Mouse (Mus musculus): ENCODE measurements at regions not wholly inside any gene's neighbourhood (a gene's known extent, or its start where the extent isn't known, plus 50 kb on each side); places are given as distances from the start of the nearest gene placed in this dataset.
A peak's percentile ranks its signal among the peaks of the same experiment; 100 is the strongest.

DNA sequence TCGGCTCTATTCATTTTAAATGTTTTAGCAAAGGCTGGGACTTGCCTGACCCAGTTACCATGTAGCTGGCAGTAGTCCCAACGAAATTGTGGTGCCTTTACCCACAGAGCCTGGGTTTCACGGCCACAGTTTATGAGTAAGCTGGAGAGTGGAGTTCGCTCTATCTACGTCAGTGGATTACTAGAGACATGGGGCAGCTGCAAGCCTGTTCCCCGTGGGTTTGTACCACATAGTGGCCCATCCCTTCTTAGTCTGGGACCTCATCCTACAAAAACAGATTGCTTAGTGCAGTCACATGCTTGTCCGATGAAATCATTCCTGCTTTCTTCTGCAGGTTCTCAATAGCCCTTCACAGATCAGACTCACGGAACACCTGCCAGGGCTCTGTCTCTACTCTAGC is 123.7 kb downstream of the Rdh14 start:
- ATAC-seq = no peak
- H3K9ac ChIP-seq (ENCODE audit: low read depth, low read length) = no peak overlapping the region
- H3K27me3 ChIP-seq (ENCODE audit: control insufficient read depth, insufficient read depth, low read depth, low read length) = no peaks in the 10 kb centered on the region
- H3K4me3 ChIP-seq (ENCODE audit: low read depth, low read length) = no peak overlapping the region
- no peak overlapping the region for H3K4me2 ChIP-seq (ENCODE audit: low read length)
- no peaks in the 10 kb centered on the region for H3K9me3 ChIP-seq (replicated peaks; ENCODE audit: control insufficient read depth, low read length, poor library complexity, severe bottlenecking)
- WGBS = 86% methylated on average over 8 of the region's 8 CpGs
- no peaks in the 10 kb centered on the region for H3K4me1 ChIP-seq (ENCODE audit: control insufficient read depth, insufficient read depth, low read length)
- H3K36me3 ChIP-seq (ENCODE audit: control insufficient read depth, insufficient read depth, low read length) = no peaks in the 10 kb centered on the region
- no peak overlapping the region for H3K27ac ChIP-seq (ENCODE audit: low read length)

DNA sequence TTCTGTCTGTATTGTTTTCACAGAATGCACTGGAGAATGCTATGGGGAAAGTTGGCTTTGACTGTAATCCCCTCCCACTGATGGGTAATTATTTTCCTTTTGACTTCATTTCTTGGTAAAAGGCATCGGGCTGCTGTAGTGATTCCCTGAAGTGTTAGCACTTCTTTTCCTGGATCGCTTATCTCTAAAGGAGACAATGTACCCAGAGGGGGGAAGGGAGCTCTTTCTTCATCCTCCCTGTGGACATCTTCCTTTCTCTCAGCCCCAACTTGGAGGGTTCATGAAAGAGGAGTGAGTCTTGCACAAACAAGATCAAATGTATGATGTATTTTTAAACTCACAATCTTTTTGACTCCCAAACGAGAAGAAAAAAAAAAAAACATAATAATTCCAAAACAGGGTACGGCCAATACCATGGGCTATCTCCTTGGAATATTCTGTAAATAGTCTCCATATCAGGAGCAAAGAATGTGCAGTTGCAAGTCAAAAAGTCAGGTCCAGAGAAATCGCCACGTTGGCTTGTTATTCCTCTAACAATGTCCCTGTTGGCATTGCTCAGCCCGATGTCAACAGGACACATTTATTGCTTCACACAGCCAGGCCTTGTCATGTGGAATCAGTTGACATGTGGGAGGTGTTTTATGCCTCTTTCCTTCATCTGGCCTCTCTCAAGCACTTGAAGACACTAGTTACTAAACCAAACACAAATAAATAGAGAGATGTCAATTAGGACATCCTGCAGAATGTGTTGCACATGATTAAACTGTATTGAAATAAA is 134.1 kb downstream of the Rdh14 start:
- Histone ChIP-seq H3K4me2 (ENCODE audit: low read length) (no peak overlapping the region), H3K36me3 (ENCODE audit: control insufficient read depth, insufficient read depth, low read length) (no peaks in the 10 kb centered on the region), H3K4me1 (ENCODE audit: control insufficient read depth, insufficient read depth, low read length) (no peaks in the 10 kb centered on the region), H3K27ac (ENCODE audit: low read length) (no peak overlapping the region), H3K9ac (ENCODE audit: low read depth, low read length) (no peak overlapping the region), H3K27me3 (ENCODE audit: control insufficient read depth, insufficient read depth, low read depth, low read length) (no peaks in the 10 kb centered on the region), H3K4me3 (ENCODE audit: low read depth, low read length) (no peak overlapping the region), H3K9me3 (replicated peaks; ENCODE audit: control insufficient read depth, low read length, poor library complexity, severe bottlenecking) (no peaks in the 10 kb centered on the region)
- ATAC-seq = no peak
- 69% methylated on average over 7 of the region's 7 CpGs for WGBS

DNA sequence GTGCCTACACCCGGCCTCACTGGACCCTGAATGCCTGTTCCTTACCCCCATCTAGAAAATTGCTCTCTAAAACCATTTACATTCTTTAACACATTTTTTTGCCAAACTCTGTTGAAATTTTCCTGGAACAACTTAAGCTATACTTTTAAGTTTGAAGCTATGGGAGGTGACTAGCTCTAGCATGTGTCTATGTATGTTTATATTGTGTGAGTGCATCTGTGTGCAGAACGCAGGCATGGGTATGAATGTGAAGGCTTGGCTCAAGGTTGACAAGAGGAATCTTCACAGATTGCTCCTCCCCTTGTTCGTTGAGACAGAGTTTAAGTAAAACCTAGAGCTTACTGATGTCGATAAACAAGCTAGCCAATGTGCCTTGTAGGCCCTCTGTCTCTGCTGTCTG is 135.4 kb downstream of the Rdh14 start:
- H3K4me3 ChIP-seq (ENCODE audit: low read depth, low read length) = no peak overlapping the region
- no peak overlapping the region for H3K4me2 ChIP-seq (ENCODE audit: low read length)
- ATAC-seq = no peak
- no peak overlapping the region for H3K9ac ChIP-seq (ENCODE audit: low read depth, low read length)
- 90% methylated on average over 4 of the region's 4 CpGs for WGBS
- H3K4me1 ChIP-seq (ENCODE audit: control insufficient read depth, insufficient read depth, low read length) = no peaks in the 10 kb centered on the region
- H3K36me3 ChIP-seq (ENCODE audit: control insufficient read depth, insufficient read depth, low read length) = no peaks in the 10 kb centered on the region
- H3K9me3 ChIP-seq (replicated peaks; ENCODE audit: control insufficient read depth, low read length, poor library complexity, severe bottlenecking) = no peaks in the 10 kb centered on the region
- H3K27me3 ChIP-seq (ENCODE audit: control insufficient read depth, insufficient read depth, low read depth, low read length) = no peaks in the 10 kb centered on the region
- H3K27ac ChIP-seq (ENCODE audit: low read length) = no peak overlapping the region

DNA sequence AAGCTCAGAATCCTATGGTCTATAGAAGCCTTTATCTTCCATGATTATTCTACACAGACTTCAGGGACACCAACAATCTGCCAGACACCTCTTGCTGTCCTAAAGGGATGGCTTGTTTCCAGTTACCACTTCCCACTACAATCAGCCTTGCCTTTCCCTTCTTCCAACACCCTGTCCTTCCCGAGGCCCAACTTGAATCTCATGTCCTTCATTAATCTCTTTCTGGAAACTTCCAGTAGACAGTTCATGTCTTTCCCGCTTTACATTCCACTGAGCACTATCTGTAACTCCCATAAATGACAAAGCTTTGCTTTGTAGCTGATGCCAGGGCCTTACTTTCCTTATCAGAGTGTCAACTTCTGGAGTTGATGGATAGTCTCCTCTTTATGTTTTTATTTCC is 138.5 kb downstream of the Rdh14 start:
- Histone ChIP-seq H3K9ac (ENCODE audit: low read depth, low read length) (no peak overlapping the region), H3K4me1 (ENCODE audit: control insufficient read depth, insufficient read depth, low read length) (no peaks in the 10 kb centered on the region), H3K4me3 (ENCODE audit: low read depth, low read length) (no peak overlapping the region), H3K27ac (ENCODE audit: low read length) (no peak overlapping the region), H3K9me3 (replicated peaks; ENCODE audit: control insufficient read depth, low read length, poor library complexity, severe bottlenecking) (no peaks in the 10 kb centered on the region), H3K4me2 (ENCODE audit: low read length) (no peak overlapping the region), H3K27me3 (ENCODE audit: control insufficient read depth, insufficient read depth, low read depth, low read length) (no peaks in the 10 kb centered on the region), H3K36me3 (ENCODE audit: control insufficient read depth, insufficient read depth, low read length) (no peaks in the 10 kb centered on the region)
- WGBS = 92% methylated on average over 2 of the region's 2 CpGs
- no peak for ATAC-seq

DNA sequence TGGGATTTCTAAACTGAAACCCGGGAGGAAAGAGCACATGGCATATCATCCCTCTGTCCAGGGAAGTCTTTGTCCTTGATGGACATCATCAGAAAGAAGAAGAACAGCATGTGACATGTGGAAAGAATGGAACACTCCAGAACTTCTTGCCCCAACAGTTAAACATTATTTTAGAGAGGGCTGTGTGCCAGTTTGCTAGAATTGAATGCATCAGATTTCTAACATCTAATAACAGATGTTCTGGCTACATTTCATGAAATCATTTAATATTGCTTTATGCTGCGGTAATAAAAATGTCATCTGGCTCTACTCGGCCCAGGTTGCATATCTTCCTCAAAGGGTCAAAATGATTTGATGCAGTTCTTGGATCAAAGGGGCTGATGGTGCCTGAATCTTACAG is 140.4 kb downstream of the Rdh14 start:
- no peaks in the 10 kb centered on the region for H3K27me3 ChIP-seq (ENCODE audit: control insufficient read depth, insufficient read depth, low read depth, low read length)
- no peaks in the 10 kb centered on the region for H3K36me3 ChIP-seq (ENCODE audit: control insufficient read depth, insufficient read depth, low read length)
- no peak overlapping the region for H3K4me2 ChIP-seq (ENCODE audit: low read length)
- H3K9ac ChIP-seq (ENCODE audit: low read depth, low read length) = no peak overlapping the region
- H3K27ac ChIP-seq (ENCODE audit: low read length) = no peak overlapping the region
- ATAC-seq = no peak
- H3K9me3 ChIP-seq (replicated peaks; ENCODE audit: control insufficient read depth, low read length, poor library complexity, severe bottlenecking) = no peaks in the 10 kb centered on the region
- no peaks in the 10 kb centered on the region for H3K4me1 ChIP-seq (ENCODE audit: control insufficient read depth, insufficient read depth, low read length)
- no peak overlapping the region for H3K4me3 ChIP-seq (ENCODE audit: low read depth, low read length)
- WGBS = 91% methylated on average over 3 of the region's 3 CpGs

DNA sequence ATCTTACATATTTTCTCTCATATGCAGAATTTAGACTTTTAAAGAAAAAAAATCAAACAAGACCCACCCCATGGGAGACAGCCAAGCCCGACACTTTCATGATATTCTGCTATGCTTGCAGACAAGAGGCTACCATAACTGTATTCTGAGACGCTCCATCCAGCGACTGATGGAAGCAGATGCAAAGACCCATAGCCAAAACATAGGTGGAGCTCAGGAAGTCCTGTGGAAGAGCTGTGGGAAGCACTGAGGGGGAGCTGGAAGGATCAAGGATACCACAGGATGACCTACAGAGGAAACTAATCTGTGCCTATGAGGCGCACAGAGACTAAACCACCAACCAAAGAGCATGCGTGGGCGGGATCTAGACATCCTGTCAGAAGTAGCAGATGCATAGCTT is 143.4 kb downstream of the Rdh14 start:
- ATAC-seq = no peak
- Histone ChIP-seq H3K27ac (ENCODE audit: low read length) (no peak overlapping the region), H3K9me3 (replicated peaks; ENCODE audit: control insufficient read depth, low read length, poor library complexity, severe bottlenecking) (no peaks in the 10 kb centered on the region), H3K9ac (ENCODE audit: low read depth, low read length) (no peak overlapping the region), H3K4me2 (ENCODE audit: low read length) (no peak overlapping the region), H3K4me3 (ENCODE audit: low read depth, low read length) (no peak overlapping the region), H3K36me3 (ENCODE audit: control insufficient read depth, insufficient read depth, low read length) (no peaks in the 10 kb centered on the region), H3K4me1 (ENCODE audit: control insufficient read depth, insufficient read depth, low read length) (no peaks in the 10 kb centered on the region), H3K27me3 (ENCODE audit: control insufficient read depth, insufficient read depth, low read depth, low read length) (no peaks in the 10 kb centered on the region)
- WGBS = 94% methylated on average over 6 of the region's 6 CpGs

DNA sequence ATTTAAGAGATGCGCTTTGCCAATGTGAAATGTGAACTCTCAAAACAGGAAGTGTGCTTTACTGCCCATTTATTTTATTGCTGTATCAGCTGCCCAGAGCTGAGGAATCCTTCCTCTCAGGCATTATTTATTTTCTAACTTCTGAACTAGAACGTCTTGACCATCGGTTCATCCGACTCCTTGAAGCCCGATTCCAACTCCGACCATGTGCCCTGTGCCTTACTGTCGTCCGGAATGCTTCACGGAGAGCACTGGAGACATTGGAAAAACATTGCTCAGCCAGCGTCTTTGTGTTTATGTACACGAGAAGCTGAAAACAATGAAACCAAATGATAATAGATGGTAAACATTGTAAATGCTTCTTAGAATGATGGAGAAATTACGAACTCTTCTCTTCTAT is 145.7 kb downstream of the Rdh14 start:
- no peak for ATAC-seq
- Histone ChIP-seq H3K4me1 (ENCODE audit: control insufficient read depth, insufficient read depth, low read length) (no peaks in the 10 kb centered on the region), H3K27me3 (ENCODE audit: control insufficient read depth, insufficient read depth, low read depth, low read length) (no peaks in the 10 kb centered on the region), H3K4me3 (ENCODE audit: low read depth, low read length) (no peak overlapping the region), H3K27ac (ENCODE audit: low read length) (no peak overlapping the region), H3K4me2 (ENCODE audit: low read length) (no peak overlapping the region), H3K9ac (ENCODE audit: low read depth, low read length) (no peak overlapping the region), H3K36me3 (ENCODE audit: control insufficient read depth, insufficient read depth, low read length) (no peaks in the 10 kb centered on the region), H3K9me3 (replicated peaks; ENCODE audit: control insufficient read depth, low read length, poor library complexity, severe bottlenecking) (no peaks in the 10 kb centered on the region)
- 85% methylated on average over 12 of the region's 12 CpGs for WGBS

DNA sequence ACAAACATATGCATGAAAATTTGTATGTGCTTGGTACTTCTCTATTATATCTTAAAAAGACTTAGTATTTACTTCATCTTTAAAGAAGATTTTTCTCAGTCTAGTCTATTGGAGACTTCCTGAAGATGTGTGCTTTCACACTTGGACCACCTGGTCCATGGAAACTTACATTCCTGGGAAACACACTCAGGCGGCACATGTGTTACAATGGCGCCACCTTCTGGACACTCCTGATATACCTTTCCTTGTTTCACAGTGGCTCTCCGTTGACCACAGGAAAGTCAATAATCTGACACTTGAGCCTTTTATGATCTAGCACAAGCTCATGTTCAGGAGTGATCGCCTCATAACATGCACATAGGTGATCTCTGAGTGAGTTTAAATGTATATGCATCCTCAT is 146.5 kb downstream of the Rdh14 start:
- peak; percentile 66; the same call in 1 of the 2 replicates for ATAC-seq
- Histone ChIP-seq H3K9ac (ENCODE audit: low read depth, low read length) (no peak overlapping the region), H3K4me2 (ENCODE audit: low read length) (no peak overlapping the region), H3K9me3 (replicated peaks; ENCODE audit: control insufficient read depth, low read length, poor library complexity, severe bottlenecking) (no peaks in the 10 kb centered on the region), H3K4me1 (ENCODE audit: control insufficient read depth, insufficient read depth, low read length) (no peaks in the 10 kb centered on the region), H3K27ac (ENCODE audit: low read length) (no peak overlapping the region), H3K27me3 (ENCODE audit: control insufficient read depth, insufficient read depth, low read depth, low read length) (no peaks in the 10 kb centered on the region), H3K4me3 (ENCODE audit: low read depth, low read length) (no peak overlapping the region), H3K36me3 (ENCODE audit: control insufficient read depth, insufficient read depth, low read length) (no peaks in the 10 kb centered on the region)
- 3% methylated on average over 4 of the region's 4 CpGs for WGBS

DNA sequence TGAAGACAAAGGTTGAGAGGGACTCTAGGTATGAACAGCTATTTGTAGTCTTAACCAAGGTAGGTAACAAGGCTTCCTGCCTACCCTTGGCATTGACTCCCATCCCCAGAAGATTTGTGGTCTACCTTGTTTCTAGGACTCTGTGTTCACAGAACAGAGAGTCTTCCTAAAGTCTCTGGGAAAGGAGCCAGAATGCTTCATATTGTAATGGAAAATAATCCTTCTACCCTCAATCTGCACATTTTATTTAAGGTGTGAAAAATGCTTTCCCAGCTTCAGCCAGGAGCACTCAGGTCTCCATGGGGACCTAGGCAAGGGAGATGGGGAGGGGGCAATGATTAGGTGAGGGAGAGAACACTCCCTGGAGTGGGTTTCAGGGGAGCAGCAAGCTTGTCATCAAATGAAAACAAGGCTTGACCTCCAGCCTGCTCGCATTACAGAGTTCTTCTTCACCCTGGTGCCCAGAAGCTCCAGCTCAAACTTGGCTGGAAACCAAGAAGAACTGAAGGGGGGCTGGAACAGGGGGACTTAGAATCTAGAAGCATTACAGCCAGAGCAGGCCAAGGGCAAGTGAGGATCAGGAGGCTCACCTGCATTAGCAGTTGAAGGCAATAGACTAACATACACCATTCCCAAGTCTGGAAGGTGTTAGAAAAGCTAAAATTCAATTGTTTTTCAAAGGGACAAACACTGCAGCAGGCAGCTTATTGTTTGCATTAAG is 159.1 kb downstream of the Rdh14 start:
- no peak overlapping the region for H3K4me3 ChIP-seq (ENCODE audit: low read depth, low read length)
- ATAC-seq = no peak
- WGBS = 46% methylated on average over 1 of the region's 1 CpGs
- H3K4me1 ChIP-seq (ENCODE audit: control insufficient read depth, insufficient read depth, low read length) = no peaks in the 10 kb centered on the region
- H3K9me3 ChIP-seq (replicated peaks; ENCODE audit: control insufficient read depth, low read length, poor library complexity, severe bottlenecking) = no peaks in the 10 kb centered on the region
- no peaks in the 10 kb centered on the region for H3K27me3 ChIP-seq (ENCODE audit: control insufficient read depth, insufficient read depth, low read depth, low read length)
- H3K27ac ChIP-seq (ENCODE audit: low read length) = no peak overlapping the region
- no peaks in the 10 kb centered on the region for H3K36me3 ChIP-seq (ENCODE audit: control insufficient read depth, insufficient read depth, low read length)
- no peak overlapping the region for H3K9ac ChIP-seq (ENCODE audit: low read depth, low read length)
- no peak overlapping the region for H3K4me2 ChIP-seq (ENCODE audit: low read length)
